Mouse (Mus musculus): ENCODE data around the gene Bpifb9a. TPM values are rescaled to one million over a fixed set of nuclear protein-coding genes. Genes with fewer than 3 reads are reported as not detected.
"Not testable (repeated sequence)": the region's sequence is repeated elsewhere in the genome, so short reads cannot be mapped to it uniquely, and the experiment has no call there.

The Bpifb9a gene
- polyA plus RNA-seq (2017; shearing (Covaris generic)): not detected

GRCm38 (mm10) chr2:154257554-154257953, at the start of gene Bpifb9a:
Gene Bpifb9a (plus strand): TSS chr2:154257854.
- not testable (repeated sequence) for ATAC-seq

GRCm38 (mm10) chr2:154209112-154209511, 48.5 kb upstream of the Bpifb9a start:
- no peak for ATAC-seq

GRCm38 (mm10) chr2:154211121-154211520, 46.5 kb upstream of the Bpifb9a start:
- no peak for ATAC-seq

- no peak for ATAC-seq
Observed at GRCm38 (mm10) chr2:154211881-154212280, 45.8 kb upstream of the Bpifb9a start.

GRCm38 (mm10) chr2:154215191-154215590, 42.5 kb upstream of the Bpifb9a start:
- ATAC-seq: no peak

GRCm38 (mm10) chr2:154219950-154220349, 37.7 kb upstream of the Bpifb9a start:
- ATAC-seq: no peak

GRCm38 (mm10) chr2:154223265-154223916, 34.3 kb upstream of the Bpifb9a start, which contains the start of gene Bpifb5:
Gene Bpifb5 (plus strand): TSS chr2:154223742.
- no peak for ATAC-seq

GRCm38 (mm10) chr2:154223917-154224273, 33.8 kb upstream of the Bpifb9a start:
- no peak for ATAC-seq

- ATAC-seq: no peak
Observed at GRCm38 (mm10) chr2:154226991-154227390, 30.7 kb upstream of the Bpifb9a start.

- ATAC-seq: no peak
Observed at GRCm38 (mm10) chr2:154227830-154228229, 29.8 kb upstream of the Bpifb9a start.

- no peak for ATAC-seq
Observed at GRCm38 (mm10) chr2:154233426-154233825, 24.2 kb upstream of the Bpifb9a start.

- no peak for ATAC-seq
Observed at GRCm38 (mm10) chr2:154240771-154241170, 16.9 kb upstream of the Bpifb9a start.

- not testable (repeated sequence) for ATAC-seq
Observed at GRCm38 (mm10) chr2:154242726-154243125, 14.9 kb upstream of the Bpifb9a start.

GRCm38 (mm10) chr2:154243356-154244036, 14.2 kb upstream of the Bpifb9a start:
- no peak for ATAC-seq

GRCm38 (mm10) chr2:154245322-154245721, 12.3 kb upstream of the Bpifb9a start:
- ATAC-seq: no peak

GRCm38 (mm10) chr2:154255254-154255653, 2.4 kb upstream of the Bpifb9a start:
- ATAC-seq: not testable (repeated sequence)

- ATAC-seq: no peak
Observed at GRCm38 (mm10) chr2:154255770-154256169, 1.9 kb upstream of the Bpifb9a start.

GRCm38 (mm10) chr2:154264397-154264796, 6.7 kb downstream of the Bpifb9a start:
- ATAC-seq: not testable (repeated sequence)

- not testable (repeated sequence) for ATAC-seq
Observed at GRCm38 (mm10) chr2:154291866-154292265, 34.2 kb downstream of the Bpifb9a start.

GRCm38 (mm10) chr2:154292833-154293232, 35.2 kb downstream of the Bpifb9a start:
- no peak for ATAC-seq

- ATAC-seq: not testable (repeated sequence)
Observed at GRCm38 (mm10) chr2:154294746-154295145, 37.1 kb downstream of the Bpifb9a start.

GRCm38 (mm10) chr2:154300496-154300895, 42.8 kb downstream of the Bpifb9a start:
- peak; percentile 56 for ATAC-seq

- no peak for ATAC-seq
Observed at GRCm38 (mm10) chr2:154301763-154302162, 44.1 kb downstream of the Bpifb9a start.

GRCm38 (mm10) chr2:154304604-154305003, 47.0 kb downstream of the Bpifb9a start:
- not testable (repeated sequence) for ATAC-seq

Data from inflammation-experienced regulatory T-cells, adult 6 months (primary cell).